Mouse (Mus musculus): ENCODE results near the gene Dda1.

Gene Dda1

DNA sequence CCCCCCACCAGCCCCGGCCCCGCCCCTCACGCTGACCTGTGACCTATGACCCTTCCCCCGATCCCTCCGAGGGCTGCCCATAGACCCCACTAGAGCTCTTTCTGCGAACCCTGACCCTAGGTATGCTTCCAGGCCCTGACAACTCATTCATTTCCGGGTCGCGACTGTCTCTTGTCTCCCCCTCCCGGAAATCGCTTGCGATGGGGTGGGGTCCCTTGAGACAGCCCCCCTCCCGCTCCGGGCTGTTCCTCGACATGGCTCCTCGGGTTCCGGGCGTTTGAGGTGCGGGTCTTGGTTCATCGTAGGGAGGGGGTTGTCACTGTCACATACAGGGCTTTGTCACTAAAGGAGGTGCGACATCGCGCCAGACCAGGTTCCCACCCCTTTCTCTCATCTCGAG lies 412 bp downstream of the Dda1 start:
- DNase-seq (ENCODE audit: low spot score), result no peak

DNA sequence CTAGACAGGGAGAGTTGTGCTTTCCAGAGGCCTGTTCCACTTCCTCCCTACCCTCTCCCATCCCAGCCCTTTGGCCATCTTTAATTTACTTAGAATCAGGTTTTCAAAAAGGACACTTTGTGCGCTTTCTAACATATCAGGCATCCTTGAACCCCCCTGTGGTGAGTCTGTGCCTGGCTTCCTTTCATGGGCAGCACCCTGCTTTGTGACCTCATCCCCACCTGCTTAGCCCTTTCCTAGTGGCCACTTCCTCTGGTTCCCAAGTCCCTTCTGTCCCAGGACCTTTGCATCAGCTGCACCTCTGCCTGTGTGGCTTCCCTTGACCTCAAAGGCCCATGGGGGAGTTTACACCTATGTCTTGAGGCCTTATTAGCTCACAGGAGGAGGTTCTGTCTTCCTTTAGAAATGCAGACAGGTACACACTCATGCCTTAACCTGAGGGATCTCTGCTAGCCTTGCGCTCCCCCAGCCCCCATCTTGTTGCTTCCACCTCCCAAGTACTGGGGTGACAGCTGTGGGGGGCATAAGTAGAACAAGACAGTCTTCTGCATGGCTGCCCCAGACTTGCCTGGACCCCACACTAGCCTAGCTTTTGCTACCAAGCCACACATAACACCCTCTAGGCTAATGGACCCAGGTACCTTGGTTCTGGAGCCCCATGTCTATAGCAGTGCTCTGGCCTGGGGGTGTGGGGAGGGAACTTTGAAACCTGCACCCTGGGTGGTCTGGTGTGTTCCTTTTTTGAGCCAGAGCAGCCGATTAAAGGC lies 1.3 kb downstream of the Dda1 start:
- no peak for DNase-seq (ENCODE audit: low spot score)

DNA sequence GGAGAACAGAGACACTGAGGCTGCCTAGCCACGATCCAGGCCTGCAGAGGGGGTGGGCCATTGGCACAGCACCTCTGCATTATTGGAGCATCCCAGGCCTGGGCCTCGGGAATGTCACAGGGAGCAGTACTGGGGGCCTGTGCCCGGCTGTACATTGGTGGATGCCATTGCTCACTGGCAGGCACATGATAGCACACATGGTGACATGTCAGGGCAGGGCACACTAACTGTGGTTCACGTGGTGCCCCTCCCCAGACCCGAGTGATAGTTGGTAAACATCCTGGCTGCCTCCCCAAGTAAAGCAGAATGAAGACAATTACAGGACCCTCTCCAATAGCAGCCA lies 1.9 kb downstream of the Dda1 start:
- DNase-seq (ENCODE audit: low spot score), result no peak

DNA sequence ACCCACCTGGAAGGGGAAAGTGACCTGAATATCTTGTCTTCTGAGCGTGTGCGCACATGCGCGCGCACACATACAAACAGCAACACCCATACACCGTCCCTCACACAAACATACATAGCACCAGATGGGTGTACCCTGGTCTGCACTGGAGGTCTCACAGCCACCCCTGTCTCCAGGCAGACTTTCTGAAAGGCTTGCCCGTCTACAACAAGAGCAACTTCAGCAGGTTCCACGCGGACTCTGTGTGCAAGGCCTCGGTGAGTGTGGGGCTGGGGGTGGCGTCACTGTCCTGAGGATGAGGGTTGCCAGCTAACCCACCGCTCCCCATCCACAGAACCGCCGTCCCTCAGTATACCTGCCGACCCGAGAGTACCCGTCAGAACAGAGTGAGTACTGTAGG lies 2.9 kb downstream of the Dda1 start:
- no peak for DNase-seq (ENCODE audit: low spot score)

DNA sequence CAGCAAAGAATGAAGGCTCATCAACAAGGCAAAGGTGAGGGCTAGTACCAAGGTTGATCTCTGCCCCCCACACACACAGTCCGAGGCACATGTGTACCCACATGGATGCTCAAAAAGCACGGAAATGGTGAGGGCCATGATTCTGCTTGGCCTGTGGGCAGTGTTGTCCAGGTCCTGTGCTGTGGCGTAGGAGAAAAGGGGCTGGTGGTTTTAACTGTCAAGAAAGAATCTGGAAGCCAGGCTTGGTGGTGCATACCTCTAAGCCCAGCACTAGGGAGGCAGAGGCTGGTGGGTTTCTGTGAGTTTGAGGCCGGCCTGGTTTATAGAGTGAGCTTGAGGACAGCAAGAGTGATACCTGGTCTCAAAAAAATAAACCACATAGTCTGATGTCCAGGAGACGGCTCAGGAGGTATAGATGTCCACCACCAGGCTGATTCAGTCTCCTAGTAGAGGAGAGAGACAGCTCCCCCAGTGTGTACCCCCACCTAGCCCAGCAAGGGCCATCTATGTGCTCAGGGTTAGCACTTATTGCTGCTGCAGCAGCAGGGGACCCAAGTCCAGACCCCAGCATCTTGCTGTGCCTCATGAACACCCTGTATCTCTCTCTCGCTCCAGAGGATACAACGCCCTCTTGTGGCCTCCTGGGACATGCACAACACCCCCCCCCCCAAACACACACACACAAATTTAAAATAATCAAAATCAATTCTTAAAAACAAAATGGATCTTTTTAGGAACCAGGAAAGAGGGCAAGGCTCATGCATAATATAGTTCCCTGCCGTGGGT lies 3.8 kb downstream of the Dda1 start:
- DNase-seq (ENCODE audit: low spot score), result no peak

DNA sequence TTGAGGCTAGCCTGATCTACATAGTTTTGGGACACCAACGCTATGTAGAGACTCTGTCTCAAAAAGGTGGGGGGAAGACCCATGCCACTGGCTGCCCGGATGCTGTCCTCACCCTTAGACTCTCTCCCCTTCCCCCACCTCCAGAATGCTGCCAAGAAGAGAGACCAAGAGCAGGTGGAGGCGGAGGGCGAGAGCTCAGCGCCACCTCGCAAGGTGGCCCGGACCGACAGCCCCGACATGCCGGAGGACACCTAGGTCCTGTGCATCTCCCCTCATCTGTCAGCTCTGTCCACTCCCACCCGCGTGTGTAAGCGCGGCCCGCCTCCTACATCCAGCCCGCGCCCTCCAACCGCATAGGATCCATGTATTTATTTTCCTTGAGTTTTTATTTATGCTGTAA lies 5.3 kb downstream of the Dda1 start:
- no peak for DNase-seq (ENCODE audit: low spot score)

DNA sequence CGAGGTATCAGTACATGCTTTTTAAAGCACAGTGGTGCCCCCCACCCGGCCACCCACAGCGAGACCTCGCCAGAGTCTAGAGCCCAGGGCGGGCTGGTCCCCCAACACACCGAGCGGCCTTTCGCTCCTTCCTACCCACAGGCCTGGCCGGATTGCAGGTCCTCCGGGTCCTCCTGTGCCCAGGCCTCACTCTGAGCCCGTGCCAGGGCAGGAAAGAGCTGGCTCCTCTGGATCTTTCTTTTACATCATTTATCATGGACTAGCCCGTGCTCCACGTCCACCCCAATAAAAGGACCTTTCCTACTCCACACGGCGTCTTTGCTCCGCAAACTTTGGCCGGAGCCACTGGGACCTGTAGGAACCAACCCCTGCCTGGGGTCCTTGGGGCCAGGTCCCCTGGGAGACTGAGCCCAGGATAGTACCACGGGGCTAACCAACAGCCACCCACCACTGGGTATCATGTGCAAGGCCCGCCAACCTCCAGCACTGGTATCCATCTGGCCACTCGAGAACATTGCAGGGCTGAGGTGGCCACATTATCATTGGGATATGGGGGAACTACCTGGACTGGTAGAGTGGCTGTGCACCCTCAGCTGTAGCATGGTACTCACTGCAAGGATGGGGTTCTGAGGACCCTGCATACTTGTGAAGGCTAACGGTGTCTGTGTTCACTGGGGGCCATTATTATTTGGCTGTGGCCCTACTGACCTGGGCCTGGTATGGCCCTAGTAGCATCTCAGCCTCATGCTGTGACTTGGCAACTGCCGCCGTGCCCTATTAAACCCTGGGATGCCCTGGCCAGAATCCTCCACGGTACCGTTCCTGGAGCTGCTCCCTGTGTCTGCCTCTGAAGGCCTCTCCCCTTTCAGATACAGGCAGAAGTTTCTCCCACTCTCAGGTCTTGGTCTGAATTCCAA lies 6.0 kb downstream of the Dda1 start:
- DNase-seq (ENCODE audit: low spot score), result no peak

DNA sequence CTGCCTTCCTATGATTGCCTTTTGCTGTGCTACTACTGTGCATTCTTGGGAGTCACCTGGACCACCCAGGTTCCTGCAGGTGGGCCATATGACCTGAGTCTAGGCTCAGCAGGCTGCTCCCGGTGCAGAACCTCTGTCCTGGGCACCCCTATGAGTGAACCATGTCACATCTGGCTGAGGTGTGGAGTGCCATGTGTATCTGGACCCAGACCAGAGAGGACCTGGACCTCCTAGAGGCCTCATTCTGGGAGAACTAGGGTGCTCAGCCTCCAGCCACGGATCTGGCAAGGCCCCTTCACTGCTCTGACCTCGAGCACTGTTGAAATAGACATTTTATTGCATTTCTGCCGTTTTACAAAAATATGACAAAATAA lies 6.7 kb downstream of the Dda1 start:
- DNase-seq (ENCODE audit: low spot score), result no peak

DNA sequence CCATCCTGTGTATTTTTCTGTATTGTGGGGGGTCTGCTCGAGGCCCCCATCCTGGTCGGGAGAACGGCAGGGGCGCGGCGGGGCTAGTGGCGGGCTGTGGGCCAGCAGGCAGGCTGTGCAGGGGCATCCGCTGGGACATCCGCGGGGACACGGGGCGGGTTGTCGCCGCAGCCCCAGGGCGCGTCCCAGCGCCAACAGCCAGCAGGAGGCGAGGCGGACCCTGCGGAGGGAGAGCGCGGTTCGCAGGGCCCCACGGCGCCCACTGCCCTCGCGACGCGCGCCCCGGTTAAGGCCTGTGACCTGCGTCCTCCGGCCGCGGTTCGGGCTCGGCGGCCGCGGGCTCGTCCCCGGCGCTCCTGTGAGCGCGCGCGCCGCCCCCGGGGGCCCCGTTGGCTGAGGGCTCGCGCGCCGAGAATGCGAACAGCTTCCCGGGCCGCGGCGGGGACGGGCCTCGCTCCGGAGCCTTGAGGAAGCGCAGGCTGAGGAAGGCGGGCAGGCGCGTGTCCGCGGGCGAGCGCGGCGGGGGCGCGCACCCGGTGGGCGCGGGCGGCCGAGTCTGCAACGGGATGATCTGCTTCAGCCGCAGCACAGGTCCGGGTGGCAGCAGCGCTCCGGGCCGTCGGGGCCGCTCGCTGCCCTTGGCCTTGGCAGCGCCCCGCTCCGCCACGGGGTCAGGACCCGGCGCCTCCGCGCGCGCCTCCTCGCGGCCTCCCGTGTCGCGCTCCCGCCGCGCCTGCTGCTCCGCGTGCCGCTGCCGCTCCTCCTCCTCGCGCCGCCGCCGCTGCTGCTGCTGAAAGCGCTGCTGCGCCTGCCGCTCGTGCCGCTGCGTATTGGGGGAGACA lies 7.3 kb downstream of the Dda1 start:
- DNase-seq (ENCODE audit: low spot score), result no peak

DNA sequence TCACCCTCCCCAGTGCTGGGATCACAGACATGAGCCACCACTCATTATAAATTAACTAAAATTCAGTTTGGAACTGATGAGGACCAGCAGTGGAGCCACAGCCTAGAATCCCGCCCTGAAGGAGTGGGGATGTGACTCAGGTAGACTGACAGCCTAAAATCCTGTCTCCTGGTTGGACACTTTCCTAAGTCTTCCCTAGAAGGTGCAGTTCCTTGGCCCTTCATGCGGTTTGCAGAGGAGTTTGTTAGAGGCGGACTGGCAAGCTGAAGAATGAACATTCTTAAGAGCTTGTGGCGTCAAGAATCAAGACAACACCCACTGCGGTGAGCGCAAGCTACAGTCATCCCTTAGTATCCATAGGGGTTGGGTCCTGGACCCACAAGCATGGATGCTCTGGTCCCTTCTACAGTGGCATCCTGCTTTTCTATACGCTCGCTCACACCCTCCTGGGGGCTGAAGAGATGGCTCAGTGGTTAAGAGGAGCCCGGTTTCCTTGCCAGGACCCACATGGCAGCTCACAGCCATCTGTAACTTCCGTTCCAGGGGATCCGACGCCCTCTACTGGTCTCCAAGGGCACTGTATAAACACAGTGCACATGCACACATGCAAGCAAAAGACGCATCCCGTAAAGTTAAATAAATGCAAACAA lies 8.3 kb downstream of the Dda1 start:
- no peak for DNase-seq (ENCODE audit: low spot score)

DNA sequence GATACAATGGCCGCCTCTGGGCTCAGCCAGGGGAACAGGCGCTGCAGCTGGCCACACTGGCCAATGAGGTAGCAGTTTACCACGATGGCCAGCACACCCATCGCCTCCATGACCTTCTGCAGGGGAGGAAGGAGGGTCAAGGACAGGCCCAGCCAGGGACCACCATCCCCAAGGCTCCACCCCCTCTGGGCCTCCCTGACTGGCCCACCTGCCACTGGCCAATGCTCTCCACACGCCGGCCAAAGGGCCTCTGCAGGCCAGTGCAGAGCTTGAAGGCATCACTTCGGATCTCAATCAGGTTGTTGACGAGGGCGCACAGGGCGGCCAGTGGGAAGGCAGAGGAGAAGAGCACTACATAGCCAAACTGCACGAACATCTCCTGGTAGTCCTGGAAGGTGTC lies 9.9 kb downstream of the Dda1 start:
- DNase-seq (ENCODE audit: low spot score), result no peak

DNA sequence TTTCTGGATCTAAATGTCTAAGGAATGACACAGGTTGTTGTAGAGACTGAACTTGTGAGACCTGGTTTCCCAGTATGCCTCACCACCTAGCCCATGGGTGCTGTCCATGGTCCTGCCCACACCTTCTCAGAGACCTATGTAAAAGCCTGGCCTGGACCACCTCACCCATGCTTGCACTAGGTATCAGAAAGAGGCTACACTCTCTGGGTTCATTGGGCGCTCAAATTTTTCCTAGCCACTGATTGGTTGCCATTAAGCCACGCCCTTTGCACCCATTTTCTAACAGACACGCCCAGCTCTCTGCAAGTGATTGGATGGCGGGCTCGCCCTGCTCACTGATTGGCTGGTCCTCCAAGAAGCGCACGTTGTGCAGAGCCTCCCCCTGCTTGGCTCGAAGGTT lies 14.9 kb downstream of the Dda1 start:
- no peak for DNase-seq (ENCODE audit: low spot score)

DNA sequence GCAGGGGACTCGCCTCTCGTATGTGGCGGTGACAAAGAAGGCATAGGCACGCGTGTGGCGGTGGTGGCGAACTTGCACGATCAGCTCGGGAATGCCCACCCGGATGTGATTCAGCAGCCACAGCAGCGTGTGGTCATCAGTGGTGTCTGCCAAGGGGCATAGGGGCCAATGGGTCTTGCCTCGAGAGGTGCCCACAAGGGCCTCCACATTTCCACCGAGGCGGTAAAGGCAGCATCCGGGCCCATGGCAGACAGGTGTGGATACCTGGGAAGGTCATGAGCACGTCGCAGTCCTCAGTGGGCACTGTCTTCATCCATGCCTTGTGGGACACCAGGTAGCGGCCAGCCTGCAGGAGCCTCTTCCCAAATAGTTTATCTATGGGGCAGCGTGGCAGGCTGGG lies 15.7 kb downstream of the Dda1 start:
- no peak for DNase-seq (ENCODE audit: low spot score)

DNA sequence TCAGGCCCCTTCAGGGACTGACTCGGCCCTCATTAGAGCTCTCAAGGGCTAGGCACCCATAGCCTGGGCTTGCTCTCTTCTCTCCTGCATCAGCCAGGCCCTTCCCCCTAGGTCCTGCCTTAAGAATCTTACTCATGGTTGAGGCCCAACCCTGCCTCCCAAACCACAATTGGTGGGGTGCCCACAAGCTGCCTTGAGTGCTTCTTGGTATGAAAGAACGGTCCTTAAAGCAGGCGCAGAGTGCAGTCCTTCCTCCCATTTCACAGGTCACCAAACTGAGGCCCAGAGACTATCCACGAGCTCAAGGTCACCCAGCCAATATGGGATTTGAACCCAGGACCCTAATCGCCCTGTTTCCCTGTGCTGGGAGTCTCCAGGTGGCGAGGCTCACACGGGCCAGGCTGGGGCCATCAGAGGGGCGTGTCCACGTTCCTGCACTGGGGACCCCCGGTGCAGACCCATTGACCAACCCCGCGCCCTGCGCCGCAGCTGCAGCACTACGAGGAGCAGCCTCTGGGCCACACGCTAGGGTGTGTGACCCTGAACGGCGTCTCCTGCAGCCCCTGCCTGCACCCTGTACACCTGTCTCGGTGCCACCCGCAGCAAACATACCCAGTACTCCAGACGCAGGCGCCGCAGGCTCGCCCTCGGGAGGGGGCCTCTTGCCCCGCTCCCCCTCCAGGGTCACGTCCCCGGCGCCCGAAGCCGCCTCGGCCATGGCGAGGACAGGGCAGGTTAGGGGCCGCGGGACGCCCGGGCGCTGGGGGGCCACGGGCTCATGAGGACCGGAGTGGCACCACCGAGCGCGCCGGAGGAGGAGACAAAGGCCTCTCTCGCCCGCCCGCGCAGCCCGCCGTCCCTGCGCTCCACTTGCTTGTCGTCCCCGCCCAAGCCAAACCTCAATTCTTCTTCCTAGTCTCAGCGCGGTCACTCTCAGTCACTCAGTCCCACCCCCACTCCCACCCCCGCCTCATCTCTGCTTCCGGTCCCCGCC lies 16.4 kb downstream of the Dda1 start, which contains the start of gene Ano8:
TSS of gene Ano8 (minus strand) at position 822 of the 994 bp plus-strand sequence.
- no peak for DNase-seq (ENCODE audit: low spot score)

DNA sequence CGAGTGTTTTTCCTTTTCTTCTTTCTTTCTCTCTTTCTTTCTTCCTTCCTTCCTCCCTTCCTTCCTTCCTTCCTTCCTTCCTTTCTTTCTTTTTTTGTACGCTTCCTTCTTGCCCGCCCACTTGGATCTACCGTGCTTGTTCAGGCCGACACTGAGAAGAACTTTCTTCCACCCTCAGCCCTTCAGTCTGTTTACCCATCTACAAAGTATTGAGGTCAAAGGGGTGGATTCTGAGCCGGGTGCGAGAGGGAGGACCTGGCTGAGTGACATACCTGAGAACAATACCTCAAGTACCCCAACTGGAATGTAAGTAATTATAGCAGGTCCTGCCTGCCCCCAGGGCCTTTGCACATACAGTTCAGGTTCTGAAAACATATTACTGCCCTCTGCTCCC lies 17.1 kb downstream of the Dda1 start:
- no peak for DNase-seq (ENCODE audit: low spot score)

DNA sequence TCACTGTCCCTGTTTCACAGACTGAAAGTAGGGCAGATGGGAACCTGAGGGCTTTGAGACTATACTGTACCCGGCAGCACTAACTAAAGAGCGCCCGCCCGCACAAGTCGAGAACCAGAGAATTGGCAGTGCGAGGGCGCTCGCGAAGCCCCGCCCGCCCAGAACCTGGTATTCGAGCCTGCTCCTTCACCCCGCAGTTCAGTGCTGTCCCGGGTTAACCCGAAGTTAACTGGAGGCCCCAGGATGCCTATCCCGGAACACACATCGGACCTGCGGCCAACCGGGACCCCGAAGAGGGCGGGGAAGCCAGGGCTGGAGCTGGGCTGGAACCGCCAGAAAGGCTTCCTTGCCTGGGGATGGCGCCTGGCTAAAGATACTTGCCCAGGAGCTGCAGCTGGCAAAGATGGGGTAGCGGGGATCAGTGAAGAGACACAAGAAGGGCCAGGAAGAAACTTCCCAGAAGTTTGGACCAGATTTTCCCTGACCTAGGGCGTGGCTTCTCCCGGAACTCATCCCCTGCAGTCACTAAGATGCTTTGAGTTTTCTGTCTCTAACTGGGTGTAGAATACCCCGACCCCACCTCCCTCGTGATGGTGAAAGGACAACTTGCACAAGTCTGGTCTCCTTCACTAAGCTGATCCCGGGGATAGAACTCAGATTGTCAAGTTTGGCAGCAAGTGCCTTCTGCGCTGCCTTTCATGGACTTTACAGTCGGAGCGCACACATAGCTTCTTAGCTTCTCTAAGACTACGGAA lies 18.9 kb downstream of the Dda1 start, which contains the start of gene Gtpbp3:
TSS of gene Gtpbp3 (plus strand) at position 413 of the 755 bp plus-strand sequence.
- no peak for DNase-seq (ENCODE audit: low spot score)

DNA sequence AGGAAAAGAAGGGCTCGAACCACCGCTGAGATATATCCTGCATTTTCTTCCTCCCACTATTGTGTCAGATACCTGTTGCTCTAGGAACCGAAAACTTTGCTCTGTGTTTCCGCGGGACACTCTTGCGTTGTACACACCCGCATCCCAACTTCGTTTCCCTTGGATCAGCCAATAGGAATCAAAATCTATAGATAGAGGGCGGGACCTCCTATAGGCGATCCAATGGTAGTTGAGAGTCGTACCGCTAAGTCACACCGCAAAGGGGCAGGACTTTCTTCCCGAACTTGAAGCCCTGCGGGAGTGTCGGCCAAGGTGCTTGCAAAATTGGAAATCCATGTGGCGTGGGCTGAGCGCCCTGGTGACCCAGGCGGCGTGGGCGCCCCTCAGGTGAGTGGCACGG lies 19.5 kb downstream of the Dda1 start:
- no peak for DNase-seq (ENCODE audit: low spot score)

DNA sequence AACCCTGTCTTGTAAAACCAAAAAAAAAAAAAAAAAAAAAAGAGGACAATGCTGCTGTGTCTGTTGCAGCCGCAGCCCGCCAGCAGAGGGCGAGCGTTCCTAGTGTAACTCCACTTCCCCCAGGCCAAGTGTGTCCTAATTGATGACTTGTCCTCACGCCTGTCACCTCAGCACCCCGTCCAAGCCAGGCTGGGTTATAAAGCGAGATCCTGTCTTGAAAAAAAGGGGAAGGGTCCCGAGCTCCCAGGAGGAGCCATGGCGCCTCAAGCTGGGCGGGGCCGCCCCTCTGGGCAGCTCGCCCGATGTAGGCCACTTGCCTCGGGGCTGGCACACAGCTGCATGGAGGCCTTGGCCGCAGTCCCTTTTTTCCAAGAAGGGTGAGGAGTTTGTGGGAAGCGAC lies 26.0 kb downstream of the Dda1 start:
- DNase-seq (ENCODE audit: low spot score), result peak; percentile 56

DNA sequence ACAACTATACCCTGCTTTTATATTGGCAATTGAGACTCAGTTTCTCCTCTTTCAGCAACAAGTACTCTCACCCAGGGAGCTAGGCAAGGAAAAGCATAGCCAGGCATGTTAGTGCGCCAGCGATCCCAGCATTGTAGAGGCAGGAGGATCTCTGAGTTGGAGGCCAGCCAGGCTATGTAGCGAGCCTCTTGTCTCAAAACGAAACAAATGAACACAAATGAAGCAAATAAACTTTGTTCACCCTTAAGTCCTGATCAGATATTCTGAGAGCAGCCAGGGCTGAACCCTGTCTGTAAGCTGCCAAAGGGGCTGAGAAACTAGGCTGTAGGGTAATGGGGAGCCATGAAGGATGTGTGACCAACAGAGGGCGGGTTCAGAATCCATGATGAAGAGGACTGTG lies 26.8 kb downstream of the Dda1 start:
- no peak for DNase-seq (ENCODE audit: low spot score)

All from urinary bladder, postnatal 10 days (tissue).